Mouse (Mus musculus) kidney, adult 11 months (tissue): Measurements from ENCODE around the gene Apol9b.

ENCODE experiments used
- DNase-seq: peaks from one replicate; pipeline ENCODE4 v3.0.0; 2022

The Apol9b gene

DNA sequence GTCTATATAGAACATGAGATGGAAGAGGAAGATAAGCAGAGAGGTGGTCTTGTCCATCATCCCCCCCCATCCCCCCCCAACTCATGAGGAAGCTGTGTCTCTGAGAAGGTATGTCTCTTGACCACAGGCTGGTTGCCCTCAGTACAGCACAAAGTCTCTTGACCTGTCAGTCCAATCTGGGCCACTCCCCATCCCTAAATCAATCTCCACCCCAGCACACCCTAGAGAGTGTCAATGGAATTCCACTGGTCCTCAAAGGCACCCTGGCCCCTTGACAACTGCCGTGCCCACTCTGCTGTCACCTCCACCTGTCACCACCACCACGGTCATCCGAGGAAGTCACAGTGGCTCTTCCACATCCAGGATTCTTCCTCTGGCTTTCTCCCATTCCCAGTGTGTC is 19.6 kb downstream of the Apol9b start:
- DNase-seq, result no peak

DNA sequence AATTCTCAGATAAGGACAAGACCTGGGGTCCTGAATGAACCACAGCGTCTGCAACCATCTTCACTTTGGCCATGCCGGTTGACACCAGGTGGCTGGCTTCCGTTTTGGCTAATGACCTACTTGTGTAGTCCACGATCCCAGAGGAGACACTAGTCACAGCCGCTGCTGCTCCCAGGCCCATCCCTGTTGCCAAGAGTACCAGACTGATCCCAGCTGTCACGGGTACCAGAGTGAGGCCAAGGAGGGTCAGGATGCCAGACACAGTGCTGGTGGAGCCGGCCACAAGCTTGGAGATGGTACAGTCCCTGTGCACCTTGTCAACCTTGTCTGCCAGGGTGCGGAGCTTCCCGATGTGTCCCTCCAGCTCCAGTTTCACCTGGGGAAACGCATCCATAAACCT is 20.9 kb downstream of the Apol9b start:
- no peak for DNase-seq

DNA sequence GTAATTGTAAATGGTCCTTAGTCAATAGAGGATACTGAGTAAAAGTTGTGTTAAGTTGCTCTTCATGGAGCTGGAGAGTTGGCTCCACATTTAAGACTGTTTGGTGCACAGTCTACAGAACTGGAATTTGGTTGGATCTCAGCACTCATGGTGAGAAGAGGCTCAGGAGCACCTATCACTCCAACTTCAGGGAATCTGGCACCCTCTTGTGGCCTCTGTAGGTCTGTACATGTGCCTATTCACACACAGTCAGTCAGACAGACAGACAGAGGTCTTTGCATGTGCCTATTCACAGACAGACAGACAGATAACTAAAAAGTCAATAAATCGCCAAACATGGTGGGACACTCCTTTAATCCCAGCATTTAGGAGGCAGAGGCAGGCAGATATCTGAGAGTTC is 21.6 kb downstream of the Apol9b start:
- no peak for DNase-seq

DNA sequence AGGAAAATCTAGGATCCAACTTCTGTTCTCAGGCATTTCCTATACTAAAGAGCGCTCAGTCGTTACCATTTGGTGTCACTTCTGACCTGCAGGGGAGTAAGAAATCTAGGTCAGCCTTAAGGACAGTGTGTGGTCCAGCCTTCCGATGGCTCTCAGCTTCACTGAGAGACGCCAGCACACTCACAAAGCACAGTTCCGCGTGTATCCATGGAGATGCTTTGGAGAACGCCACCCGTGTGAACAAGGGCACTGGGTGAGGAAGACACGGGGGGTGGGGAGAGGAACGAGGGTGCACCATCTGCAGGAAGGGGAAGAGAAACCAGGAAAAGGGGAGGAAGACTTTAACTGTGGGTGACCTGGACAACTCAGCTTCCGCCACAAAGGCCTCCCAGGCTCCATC is 23.6 kb downstream of the Apol9b start:
- DNase-seq, result no peak

- no peak for DNase-seq
Observed at GRCm38 (mm10) chr15:77755132-77755531, 26.3 kb downstream of the Apol9b start.

DNA sequence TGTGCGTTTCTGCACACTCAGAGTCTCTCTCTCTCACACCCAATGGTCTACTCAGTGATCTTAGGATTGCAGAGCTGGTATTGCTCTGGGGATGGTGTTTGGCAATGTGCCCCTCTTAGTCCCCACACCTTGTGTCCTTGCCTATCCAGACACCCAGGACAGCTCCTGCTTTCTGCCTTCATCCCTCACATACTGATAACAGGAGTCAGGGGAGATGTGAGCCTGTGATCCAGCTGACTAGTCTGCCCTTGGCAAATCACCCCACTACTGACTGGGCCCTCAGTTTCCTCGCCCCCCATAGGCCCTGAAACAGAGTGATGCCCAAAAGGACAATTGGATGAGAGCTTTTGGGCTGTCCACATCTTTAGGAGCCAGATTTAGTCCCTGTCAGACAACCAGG is 27.2 kb downstream of the Apol9b start:
- DNase-seq, result no peak

GRCm38 (mm10) chr15:77756848-77757247 is 28.0 kb downstream of the Apol9b start, which contains the start of gene Apol8:
TSS of gene Apol8 (minus strand) at chr15:77757003.
- no peak for DNase-seq

DNA sequence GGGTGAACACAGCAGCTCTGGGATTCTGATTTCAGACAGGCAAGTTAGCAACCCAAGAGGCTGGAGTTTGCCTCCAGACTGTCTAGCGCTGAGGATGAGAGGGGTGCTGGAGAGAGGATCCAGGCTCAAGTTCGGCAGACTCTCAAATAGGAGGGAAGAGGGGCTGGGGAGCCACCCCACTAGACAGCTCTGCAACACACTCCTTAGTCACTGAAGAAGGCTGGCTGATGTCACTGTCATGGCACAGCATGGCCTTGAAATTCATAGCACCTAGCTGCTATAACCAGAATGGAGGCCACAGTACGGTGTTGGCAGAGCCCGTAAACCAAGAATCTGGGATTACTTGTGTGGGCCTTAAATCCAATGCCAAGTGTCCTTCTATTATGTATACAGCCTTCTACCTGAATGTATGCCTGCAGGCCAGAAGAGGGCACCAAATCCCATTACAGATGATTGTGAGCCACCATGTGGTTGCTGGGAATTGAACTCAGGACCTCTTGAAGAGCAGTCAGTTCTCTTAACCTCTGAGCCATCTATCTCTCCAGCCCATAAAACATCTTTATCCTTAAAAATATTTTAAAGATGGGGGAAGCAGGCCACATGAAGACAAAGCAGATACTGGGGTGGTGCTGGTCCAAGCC is 28.9 kb downstream of the Apol9b start:
- DNase-seq, result no peak

DNA sequence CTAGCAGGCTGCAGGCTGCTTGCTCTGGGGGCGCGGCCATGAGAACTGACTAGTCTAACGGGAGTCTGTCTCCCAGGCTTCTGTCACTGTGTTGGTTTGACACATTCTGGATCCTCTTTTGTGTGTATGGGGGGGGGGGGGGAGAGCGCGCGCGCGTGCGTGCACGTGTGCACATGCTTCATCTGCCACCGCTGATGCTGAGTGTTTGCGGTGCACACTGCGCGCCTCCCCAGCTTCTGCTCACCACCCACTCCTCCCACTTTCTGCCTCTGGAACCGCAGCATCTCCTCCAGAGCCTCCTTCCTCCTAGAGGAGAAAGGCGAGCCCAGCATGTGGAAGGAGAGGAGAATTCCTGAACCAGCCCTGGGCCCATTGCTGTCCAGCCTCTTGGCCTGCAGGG is 31.2 kb downstream of the Apol9b start:
- no peak for DNase-seq

- no peak for DNase-seq
Observed at GRCm38 (mm10) chr15:77761083-77761482, 32.2 kb downstream of the Apol9b start.

- DNase-seq, result no peak
Observed at GRCm38 (mm10) chr15:77761561-77762380, 32.9 kb downstream of the Apol9b start.

DNA sequence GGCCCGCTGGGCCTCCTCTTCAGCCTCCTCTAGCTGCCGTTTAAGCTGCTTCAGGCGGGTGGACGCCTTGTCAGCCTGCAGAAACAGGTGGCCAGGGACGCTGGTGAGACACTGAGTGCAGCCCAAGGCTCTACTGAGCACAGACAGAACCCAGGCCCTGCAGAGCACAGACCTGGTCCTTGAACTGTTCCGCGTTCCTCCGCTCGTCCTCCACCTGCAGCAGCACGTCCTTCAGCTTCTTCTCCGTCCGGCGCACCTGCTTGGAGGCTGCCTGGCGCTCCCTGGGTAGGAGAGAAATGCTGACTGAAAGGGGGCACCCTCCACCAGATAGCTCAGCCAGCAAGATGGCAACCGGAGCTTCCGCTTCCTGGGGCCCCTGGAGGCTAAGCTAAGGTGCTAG is 34.2 kb downstream of the Apol9b start:
- no peak for DNase-seq

- no peak for DNase-seq
Observed at GRCm38 (mm10) chr15:77763702-77764101, 34.9 kb downstream of the Apol9b start.

DNA sequence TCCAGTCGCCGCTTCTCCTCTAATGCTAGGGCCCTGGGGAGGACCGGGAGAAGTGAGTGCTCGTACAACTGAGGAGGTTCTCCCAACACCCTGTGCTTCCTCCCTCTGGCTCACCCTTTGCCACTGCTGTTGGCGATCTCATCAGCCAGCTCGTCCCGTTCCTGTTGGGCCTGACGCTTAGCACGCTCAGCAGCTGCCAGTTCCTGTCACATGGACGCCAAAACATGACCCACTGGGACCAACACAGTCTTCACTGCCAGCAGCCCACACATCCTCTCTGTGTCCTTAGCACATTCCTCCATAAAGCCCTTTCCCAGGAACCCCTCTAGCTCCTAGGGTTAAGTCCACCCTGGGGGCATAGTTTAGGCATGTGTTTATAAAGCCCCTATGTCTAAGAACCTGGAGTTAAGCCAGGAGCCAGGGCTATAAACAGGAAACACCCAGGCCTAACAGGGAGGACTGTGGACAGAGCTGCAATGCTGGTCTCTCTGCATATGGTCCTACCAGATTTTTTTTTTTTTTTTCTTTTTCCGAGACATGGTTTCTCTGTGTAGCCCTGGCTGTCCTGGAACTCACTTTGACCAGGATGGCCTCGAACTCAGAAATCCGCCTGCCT is 35.7 kb downstream of the Apol9b start:
- peak; percentile 64 for DNase-seq

GRCm38 (mm10) chr15:77765484-77766093 is 36.8 kb downstream of the Apol9b start:
- no peak for DNase-seq

GRCm38 (mm10) chr15:77766981-77767380 is 38.1 kb downstream of the Apol9b start:
- DNase-seq, result no peak

DNA sequence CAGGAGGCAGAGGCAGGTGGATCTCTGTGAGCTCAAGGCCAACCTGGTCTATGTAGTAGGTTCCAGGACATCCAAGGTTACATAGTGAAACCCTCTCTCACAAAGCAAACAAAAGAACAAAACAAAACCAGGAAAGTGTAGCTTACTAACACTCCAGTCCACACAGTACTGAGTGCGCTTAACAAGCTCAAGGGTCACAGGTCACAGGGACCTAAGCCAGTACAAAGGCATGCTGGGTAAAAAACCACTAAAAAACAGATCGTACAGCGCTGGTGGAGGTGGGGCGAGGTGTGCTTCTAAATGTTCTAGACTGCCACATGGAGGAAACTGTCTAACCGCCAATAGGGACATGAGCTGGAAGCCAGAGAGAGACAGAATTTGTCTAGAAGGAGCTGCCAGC is 41.5 kb downstream of the Apol9b start:
- no peak for DNase-seq

DNA sequence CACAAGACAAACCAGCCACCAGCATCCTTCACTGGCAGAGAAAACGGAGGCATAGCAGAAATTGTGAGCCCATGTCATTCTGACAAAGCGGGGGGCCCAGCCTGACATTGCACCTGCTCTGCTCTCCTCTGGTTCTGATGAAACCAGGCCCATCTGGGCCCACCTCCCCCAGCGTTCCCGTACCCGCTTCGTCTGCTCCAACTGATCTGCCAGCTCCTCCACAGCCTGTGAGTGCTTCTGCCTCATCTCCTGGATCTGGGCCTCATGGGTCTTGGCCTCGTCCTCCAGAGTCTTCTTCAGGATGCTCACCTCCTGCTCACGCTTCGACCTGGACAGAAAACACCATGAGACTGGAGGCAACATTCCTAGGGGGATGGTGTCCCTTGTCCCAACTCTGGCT is 42.1 kb downstream of the Apol9b start:
- DNase-seq, result no peak

DNA sequence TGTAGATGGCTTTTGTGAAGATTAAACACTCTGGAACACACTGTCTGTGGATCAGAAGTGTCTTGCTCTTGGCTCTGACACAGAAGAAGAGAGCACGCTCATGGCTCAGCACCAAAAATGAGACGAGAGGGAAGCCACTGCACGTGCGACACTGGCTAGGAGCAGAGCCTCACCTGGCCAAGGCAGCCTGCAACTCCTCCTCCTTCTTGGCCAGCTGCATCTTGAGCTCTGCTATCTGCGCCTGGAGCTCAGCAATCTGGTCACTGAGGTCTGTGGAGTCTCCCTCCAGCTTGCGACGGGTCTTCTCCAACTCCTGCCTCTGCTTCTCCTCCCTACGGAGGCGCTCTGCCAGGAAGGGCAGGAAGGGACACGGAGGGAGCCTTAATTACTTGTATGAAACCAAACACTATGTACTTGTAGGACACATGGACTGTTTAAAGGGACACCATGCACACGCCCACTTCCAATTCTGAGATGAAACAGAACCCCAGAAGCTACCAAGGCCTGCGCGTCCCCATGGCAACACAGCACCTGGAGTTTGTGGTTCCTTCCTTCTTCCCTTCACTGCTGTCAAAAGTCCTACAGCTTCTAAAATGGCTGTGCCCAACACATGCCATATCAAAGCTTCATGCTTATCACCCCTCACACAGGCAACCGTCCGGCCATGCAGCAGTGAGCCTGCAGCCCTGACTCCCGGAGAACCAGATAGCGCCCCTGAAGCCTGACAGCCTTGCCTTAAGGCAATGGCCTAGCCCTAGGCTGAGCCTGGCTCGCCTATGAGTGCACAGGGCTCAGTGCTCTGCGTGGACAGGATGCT is 44.5 kb downstream of the Apol9b start:
- no peak for DNase-seq

GRCm38 (mm10) chr15:77774303-77774702 is 45.5 kb downstream of the Apol9b start:
- DNase-seq, result no peak

DNA sequence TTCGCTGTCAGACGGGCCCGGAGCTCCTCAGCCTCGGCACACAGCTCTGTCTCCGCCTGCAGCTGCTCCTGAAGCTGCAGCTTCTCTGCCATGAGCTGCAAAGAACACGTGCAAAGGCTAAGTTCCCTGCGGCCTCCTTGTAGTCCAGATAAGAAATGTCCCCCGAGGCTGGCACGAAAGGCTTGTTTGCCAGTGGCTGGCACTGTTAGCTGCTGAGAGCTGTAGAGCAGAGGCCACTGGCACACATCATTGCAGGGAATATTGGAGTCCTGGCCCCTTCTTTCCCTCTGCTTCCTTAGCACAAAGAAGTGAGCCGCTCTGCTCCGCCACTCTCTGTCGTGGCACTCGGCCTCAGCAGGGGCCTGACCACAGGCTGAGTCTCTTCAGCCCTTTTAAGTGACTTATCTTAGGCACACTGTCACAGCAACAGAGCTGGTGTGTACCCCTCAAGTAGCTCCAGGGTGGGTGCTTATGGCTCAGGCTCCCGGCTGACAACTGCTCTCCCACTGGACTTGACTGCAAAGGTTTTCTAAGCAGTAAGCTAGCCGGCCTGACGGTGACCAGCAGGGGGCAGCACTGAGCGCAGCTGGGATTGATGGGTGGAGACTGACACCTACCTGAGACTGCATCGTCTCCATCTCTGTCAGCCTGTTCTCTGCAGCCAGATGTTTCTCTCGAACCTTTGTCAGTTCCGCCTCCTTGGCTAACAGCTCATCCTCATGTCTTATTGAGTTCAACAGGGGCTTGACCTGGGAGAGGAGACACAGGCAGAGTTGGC is 46.5 kb downstream of the Apol9b start:
- peak; percentile 61 for DNase-seq

DNA sequence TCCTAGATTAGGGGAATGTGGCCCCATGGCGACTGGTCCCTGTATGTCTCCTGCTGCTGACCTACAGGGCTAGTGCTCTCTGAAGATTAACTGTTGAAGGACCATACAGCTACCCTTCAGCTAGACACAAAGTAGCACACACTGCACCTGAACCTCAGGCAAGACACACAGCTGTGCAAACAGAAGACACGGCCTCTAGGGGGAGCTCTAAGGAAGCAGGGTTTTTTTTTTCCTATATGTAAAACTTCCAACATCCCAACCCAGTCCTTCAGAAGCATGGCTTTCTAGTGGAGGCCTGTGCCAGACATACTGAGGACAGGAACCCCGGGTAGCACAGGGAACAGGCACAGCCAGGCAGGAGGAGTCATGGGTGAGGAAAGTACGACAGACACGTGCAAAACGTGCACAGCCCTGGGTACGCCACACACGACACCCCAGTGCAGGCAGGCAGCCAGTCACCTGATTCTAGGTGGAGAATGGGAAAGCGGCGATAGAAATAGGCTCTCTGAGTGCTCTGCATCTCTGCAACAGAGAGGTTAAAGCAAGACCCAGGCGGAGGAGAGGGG is 53.7 kb downstream of the Apol9b start:
- no peak for DNase-seq
